Mouse (Mus musculus): ENCODE results near the gene Prkca.

- TF ChIP-seq CTCF (conservative IDR thresholded peaks at IDR 0.05; ENCODE audit: insufficient read depth, insufficient read length, low read depth, low read length) (no peak), POLR2A (IDR thresholded peaks at IDR 0.05; ENCODE audit: low read depth, low read length) (no peak)
These were observed 3.4 kb downstream of the Prkca start for GRCm38 (mm10) chr11:108340293-108340692.
